Comparison of ENCODE assay signal across 16 mouse cellular contexts in genomic region chr6:36947861-36948260, GRCm38 (mm10).
DNase-seq lines count a peak whose midpoint lies in the region; ATAC-seq and TF ChIP-seq lines count a peak whose summit lies in the region.
"Had no signal": no experiment of that assay in that cellular context is flagged by ENCODE, and none has a peak within 500 bp of the region (broad histone marks: within the 10 kb centered on the region; RNA-seq: fewer than 3 reads in every experiment).

No protein-coding gene starts in this region.

- H3K9me3 ChIP-seq in forebrain, embryonic 14.5 days (replicated peaks; ENCODE audit: control insufficient read depth, low read length) = no peaks in the 10 kb centered on the region
- no peaks in the 10 kb centered on the region for H3K9me3 ChIP-seq in forebrain, postnatal 0 days (ENCODE audit: low read length)
- H3K9me3 ChIP-seq in forebrain, embryonic 16.5 days (ENCODE audit: control insufficient read depth, low read length) = no peaks in the 10 kb centered on the region
- H3K9me3 ChIP-seq in forebrain, embryonic 12.5 days = no peaks in the 10 kb centered on the region
- H3K9me3 ChIP-seq: embryonic facial prominence, embryonic 10.5 days; embryonic facial prominence, embryonic 12.5 days had no signal

- no peak overlapping the region for H3K4me2 ChIP-seq in forebrain, embryonic 14.5 days (ENCODE audit: low read length)
- no peak overlapping the region for H3K4me2 ChIP-seq in forebrain, postnatal 0 days (ENCODE audit: low read depth)
- no peak overlapping the region for H3K4me2 ChIP-seq in forebrain, embryonic 16.5 days (ENCODE audit: low read length)
- no peak overlapping the region for H3K4me2 ChIP-seq in forebrain, embryonic 12.5 days
- H3K4me2 ChIP-seq: embryonic facial prominence, embryonic 12.5 days had no signal

- no peak overlapping the region for H3K9ac ChIP-seq in forebrain, embryonic 14.5 days (ENCODE audit: low read length)
- no peak overlapping the region for H3K9ac ChIP-seq in forebrain, postnatal 0 days
- no peak overlapping the region for H3K9ac ChIP-seq in forebrain, embryonic 16.5 days (replicated peaks; ENCODE audit: low read depth, low read length)
- no peak overlapping the region for H3K9ac ChIP-seq in forebrain, embryonic 12.5 days
- H3K9ac ChIP-seq: embryonic facial prominence, embryonic 12.5 days had no signal

- ATAC-seq in forebrain, embryonic 14.5 days = peak; percentile 40; the same call in 1 of the 2 replicates
- ATAC-seq in forebrain, postnatal 0 days = no peak
- peak; percentile 59 for ATAC-seq in forebrain, embryonic 16.5 days
- ATAC-seq in forebrain, embryonic 12.5 days (ENCODE audit: low FRiP score) = no peak

- no peak overlapping the region for H3K4me3 ChIP-seq in forebrain, embryonic 14.5 days (ENCODE audit: low read depth, low read length)
- H3K4me3 ChIP-seq in forebrain, postnatal 0 days (ENCODE audit: low read depth, low read length) = no peak overlapping the region
- no peak overlapping the region for H3K4me3 ChIP-seq in forebrain, embryonic 16.5 days (replicated peaks; ENCODE audit: low read length)
- H3K4me3 ChIP-seq in forebrain, embryonic 12.5 days (replicated peaks) = no peak overlapping the region
- H3K4me3 ChIP-seq: embryonic facial prominence, embryonic 10.5 days; embryonic facial prominence, embryonic 12.5 days had no signal

- 59% methylated on average over 5 of the region's 5 CpGs for WGBS in forebrain, embryonic 14.5 days
- WGBS in forebrain, postnatal 0 days = 46% methylated on average over 5 of the region's 5 CpGs
- 51% methylated on average over 5 of the region's 5 CpGs for WGBS in forebrain, embryonic 16.5 days
- 85% methylated on average over 5 of the region's 5 CpGs for WGBS in forebrain, embryonic 12.5 days

- no peak for TF ChIP-seq POLR2A in brain, embryonic 14.5 days (IDR thresholded peaks at IDR 0.05; ENCODE audit: borderline replicate concordance, extremely low read depth, insufficient read depth, insufficient read length, poor library complexity, severe bottlenecking)

- peak; percentile 25 for DNase-seq in forebrain, embryonic 14.5 days (ENCODE audit: low spot score)
- DNase-seq in forebrain, postnatal 0 days = no peak
- DNase-seq in brain, embryonic 14.5 days (ENCODE audit: low read depth) = peak; percentile 55
- no peak for DNase-seq in ovary, postnatal 36 days (ENCODE audit: low spot score)
- DNase-seq: adrenal gland, adult 2 months; adrenal gland, postnatal 10 days; adrenal gland, postnatal 25 days; cerebellum, adult 11-12 months; cerebellum, adult 2 months; cerebellum, adult 9-10 months; cerebellum, postnatal 10 days; cerebellum, postnatal 25 days had no signal

- H3K36me3 ChIP-seq in forebrain, embryonic 14.5 days (ENCODE audit: control insufficient read depth, insufficient read depth, low read length) = no peaks in the 10 kb centered on the region
- no peaks in the 10 kb centered on the region for H3K36me3 ChIP-seq in forebrain, postnatal 0 days (ENCODE audit: insufficient read depth)
- no peaks in the 10 kb centered on the region for H3K36me3 ChIP-seq in forebrain, embryonic 16.5 days (ENCODE audit: control insufficient read depth, insufficient read depth)
- H3K36me3 ChIP-seq in forebrain, embryonic 12.5 days (replicated peaks) = no peaks in the 10 kb centered on the region
- H3K36me3 ChIP-seq: embryonic facial prominence, embryonic 10.5 days; embryonic facial prominence, embryonic 12.5 days had no signal

- no peaks in the 10 kb centered on the region for H3K4me1 ChIP-seq in forebrain, embryonic 14.5 days (ENCODE audit: control insufficient read depth, insufficient read depth, low read length)
- no peaks in the 10 kb centered on the region for H3K4me1 ChIP-seq in forebrain, postnatal 0 days (ENCODE audit: insufficient read depth)
- 0 out of 2 replicates have a peak, but pooled peaks cover 2% of the 10 kb centered on the region for H3K4me1 ChIP-seq in forebrain, embryonic 16.5 days (replicated peaks; ENCODE audit: control insufficient read depth, insufficient read depth, low read length)
- no peaks in the 10 kb centered on the region for H3K4me1 ChIP-seq in forebrain, embryonic 12.5 days
- H3K4me1 ChIP-seq: embryonic facial prominence, embryonic 10.5 days; embryonic facial prominence, embryonic 12.5 days had no signal

- H3K27ac ChIP-seq in forebrain, embryonic 14.5 days (ENCODE audit: low read depth, low read length) = no peak overlapping the region
- H3K27ac ChIP-seq in forebrain, postnatal 0 days (ENCODE audit: low read depth, low read length) = no peak overlapping the region
- no peak overlapping the region for H3K27ac ChIP-seq in forebrain, embryonic 16.5 days (ENCODE audit: low read length)
- H3K27ac ChIP-seq in forebrain, embryonic 12.5 days = no peak overlapping the region
- H3K27ac ChIP-seq: embryonic facial prominence, embryonic 10.5 days; embryonic facial prominence, embryonic 12.5 days had no signal

- H3K27me3 ChIP-seq in forebrain, embryonic 14.5 days (replicated peaks; ENCODE audit: control insufficient read depth, insufficient read depth, low read length) = no peaks in the 10 kb centered on the region
- no peaks in the 10 kb centered on the region for H3K27me3 ChIP-seq in forebrain, postnatal 0 days (ENCODE audit: insufficient read depth, low read length)
- no peaks in the 10 kb centered on the region for H3K27me3 ChIP-seq in forebrain, embryonic 16.5 days (replicated peaks; ENCODE audit: control insufficient read depth, insufficient read depth, low read length)
- H3K27me3 ChIP-seq in forebrain, embryonic 12.5 days = no peaks in the 10 kb centered on the region
- H3K27me3 ChIP-seq: embryonic facial prominence, embryonic 12.5 days had no signal

- no peak for TF ChIP-seq CTCF in forebrain, postnatal 0 days (IDR thresholded peaks at IDR 0.05; ENCODE audit: low read depth)
- TF ChIP-seq CTCF in brain, embryonic 14.5 days (IDR thresholded peaks at IDR 0.05; ENCODE audit: borderline replicate concordance, extremely low read depth, insufficient read depth, insufficient read length) = no peak

Comparison
In these comparisons a context has a peak if more than half of its experiments do, and no peak if none do; other contexts are left out.
1. ATAC-seq: peak in forebrain, embryonic 14.5 days (single experiment) and forebrain, embryonic 16.5 days (single experiment); none in forebrain, postnatal 0 days (single experiment) and forebrain, embryonic 12.5 days (single experiment).
2. DNase-seq: peak in forebrain, embryonic 14.5 days (single experiment) and brain, embryonic 14.5 days (single experiment); none in forebrain, postnatal 0 days (single experiment) and ovary, postnatal 36 days (single experiment).